Mouse (Mus musculus) CH12.LX (cell line): Measurements from ENCODE around the gene Thbs4.

Experiments
- BHLHE40 ChIP-seq: IDR thresholded peaks from 2 replicates; pipeline ENCODE4 v1.6.1; 2011; ENCODE audit warnings: mild to moderate bottlenecking, low read depth, low read length, improper control_type of control experiment
- CHD2 ChIP-seq: IDR thresholded peaks from 2 replicates; pipeline ENCODE4 v1.6.1; 2011; ENCODE audit warnings: low read length, improper control_type of control experiment
- RCOR1 ChIP-seq: conservative IDR thresholded peaks from 2 replicates; pipeline ENCODE4 v1.6.1; 2012; ENCODE audit warnings: low read depth, mild to moderate bottlenecking, inconsistent platforms, low read length, improper control_type of control experiment
- SIN3A ChIP-seq: IDR thresholded peaks from 2 replicates; pipeline ENCODE4 v1.6.1; 2012; ENCODE audit warnings: low read length, improper control_type of control experiment, inconsistent platforms
- TBP ChIP-seq: conservative IDR thresholded peaks from 2 replicates; pipeline ENCODE4 v1.6.1; 2011; ENCODE audit warnings: low read depth, low read length, improper control_type of control experiment
- USF1 ChIP-seq: IDR thresholded peaks from 2 replicates; pipeline ENCODE4 v1.6.1; 2014; ENCODE audit warnings: low read depth, mild to moderate bottlenecking, inconsistent platforms, low read length, improper control_type of control experiment

DNA sequence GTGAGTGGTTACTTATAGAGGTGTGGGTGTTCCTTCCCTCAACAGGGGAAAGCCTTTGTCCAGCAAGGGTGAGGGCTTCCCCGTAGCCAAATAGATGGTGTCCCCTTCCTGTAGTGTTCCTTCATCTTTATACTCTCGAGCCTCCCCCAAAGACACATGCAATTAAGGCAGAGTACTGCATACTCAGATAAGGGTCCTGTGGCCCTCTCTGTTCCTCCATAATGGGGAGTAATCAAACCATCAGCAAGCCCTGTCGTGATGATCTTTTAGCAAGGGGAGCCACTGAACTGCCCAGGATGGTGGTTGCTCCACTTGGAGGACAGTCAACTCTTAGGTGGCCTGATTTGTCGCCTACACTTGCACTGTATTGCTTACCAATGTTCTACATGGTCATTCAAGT, 82.0 kb downstream of the Thbs4 start:
- no peak for TF ChIP-seq USF1
- TF ChIP-seq BHLHE40 = no peak
- no peak for TF ChIP-seq SIN3A
- TF ChIP-seq CHD2 = no peak
- no peak for TF ChIP-seq TBP
- TF ChIP-seq RCOR1 = no peak
